Mouse (Mus musculus): Measurements from ENCODE around the gene Tmem11. TPM values are rescaled to one million over a fixed set of nuclear protein-coding genes. Genes with fewer than 3 reads are reported as not detected.

Gene Tmem11
- polyA plus RNA-seq, 1 experiment from 2014 or later: 33.3 TPM

- Histone ChIP-seq H3K9me3 (replicated peaks) (no peaks in the 10 kb centered on the region), H3K27ac (no peak overlapping the region), H3K4me2 (no peak overlapping the region), H3K27me3 (no peaks in the 10 kb centered on the region), H3K4me3 (replicated peaks) (no peak overlapping the region), H3K9ac (no peak overlapping the region), H3K36me3 (no peaks in the 10 kb centered on the region), H3K4me1 (replicated peaks) (peaks cover 24% of the 10 kb centered on the region)
- WGBS (ENCODE audit: insufficient replicate concordance): 57% methylated on average over 4 of the region's 4 CpGs
- ATAC-seq (ENCODE audit: low read depth) (no peak), DNase-seq (no peak)
Observed at GRCm38 (mm10) chr11:60827241-60827945, 51.7 kb downstream of the Tmem11 start.

- Histone ChIP-seq H3K4me2 (no peak overlapping the region), H3K36me3 (no peaks in the 10 kb centered on the region), H3K4me1 (replicated peaks) (peaks cover 17% of the 10 kb centered on the region), H3K4me3 (replicated peaks) (no peak overlapping the region), H3K9ac (no peak overlapping the region), H3K9me3 (replicated peaks) (no peaks in the 10 kb centered on the region), H3K27me3 (no peaks in the 10 kb centered on the region), H3K27ac (no peak overlapping the region)
- DNase-seq: no peak
- WGBS (ENCODE audit: insufficient replicate concordance): 31% methylated on average over 1 of the region's 1 CpGs
- ATAC-seq (ENCODE audit: low read depth): no peak
Observed at GRCm38 (mm10) chr11:60826700-60827099, 52.4 kb downstream of the Tmem11 start.

- H3K27me3 ChIP-seq: no peaks in the 10 kb centered on the region
- H3K9ac ChIP-seq: no peak overlapping the region
- H3K4me1 ChIP-seq (replicated peaks): peaks cover 7% of the 10 kb centered on the region
- H3K9me3 ChIP-seq (replicated peaks): no peaks in the 10 kb centered on the region
- peak overlapping the region; percentile 10 for H3K27ac ChIP-seq
- H3K4me3 ChIP-seq (replicated peaks): no peak overlapping the region
- DNase-seq (no peak), ATAC-seq (ENCODE audit: low read depth) (peak; percentile 74)
- no peaks in the 10 kb centered on the region for H3K36me3 ChIP-seq
- WGBS (ENCODE audit: insufficient replicate concordance): 73% methylated on average over 3 of the region's 3 CpGs
- H3K4me2 ChIP-seq: no peak overlapping the region
Observed at GRCm38 (mm10) chr11:60825191-60825590, 53.9 kb downstream of the Tmem11 start.

- Histone ChIP-seq H3K4me1 (replicated peaks) (peaks cover 2% of the 10 kb centered on the region; the same call in 1 of the 2 replicates), H3K4me2 (no peak overlapping the region), H3K27me3 (no peaks in the 10 kb centered on the region), H3K9me3 (replicated peaks) (no peaks in the 10 kb centered on the region), H3K4me3 (replicated peaks) (no peak overlapping the region), H3K36me3 (no peaks in the 10 kb centered on the region), H3K27ac (no peak overlapping the region), H3K9ac (no peak overlapping the region)
- WGBS (ENCODE audit: insufficient replicate concordance): 44% methylated on average over 2 of the region's 2 CpGs
- no peak for ATAC-seq (ENCODE audit: low read depth)
- DNase-seq: no peak
Observed at GRCm38 (mm10) chr11:60823771-60824170, 55.3 kb downstream of the Tmem11 start.

- no peak overlapping the region for H3K4me3 ChIP-seq (replicated peaks)
- no peak for ATAC-seq (ENCODE audit: low read depth)
- H3K4me2 ChIP-seq: no peak overlapping the region
- no peak overlapping the region for H3K9ac ChIP-seq
- H3K36me3 ChIP-seq: no peaks in the 10 kb centered on the region
- H3K9me3 ChIP-seq (replicated peaks): no peaks in the 10 kb centered on the region
- H3K4me1 ChIP-seq (replicated peaks): peaks cover 6% of the 10 kb centered on the region
- 49% methylated on average over 5 of the region's 5 CpGs for WGBS (ENCODE audit: insufficient replicate concordance)
- H3K27me3 ChIP-seq: no peaks in the 10 kb centered on the region
- DNase-seq: no peak
- H3K27ac ChIP-seq: no peak overlapping the region
Observed at GRCm38 (mm10) chr11:60816398-60816797, 62.7 kb downstream of the Tmem11 start.

Other genes with a start within 250 kb of the Tmem11 start
- 11.2 and 12.4 TPM in 2 replicates for gene Llgl1, start 179.5 kb downstream of the Tmem11 start, polyA plus RNA-seq (2015; fragmentation: Nextera tagmentation; extraction: Ambion mirVana)
- gene Flii, start 152.0 kb downstream of the Tmem11 start, polyA plus RNA-seq (2015; fragmentation: Nextera tagmentation; extraction: Ambion mirVana): 25.2 and 28.7 TPM in 2 replicates
- gene Mief2, start 150.9 kb downstream of the Tmem11 start, polyA plus RNA-seq (2015; fragmentation: Nextera tagmentation; extraction: Ambion mirVana): 3.0 and 3.6 TPM in 2 replicates
- gene Top3a, start 101.9 kb downstream of the Tmem11 start, polyA plus RNA-seq (2015; fragmentation: Nextera tagmentation; extraction: Ambion mirVana): 6.7 and 8.5 TPM in 2 replicates
- gene Smcr8, start 101.7 kb downstream of the Tmem11 start, polyA plus RNA-seq (2015; fragmentation: Nextera tagmentation; extraction: Ambion mirVana): 2.2 and 3.2 TPM in 2 replicates
- 50.1 and 54.2 TPM in 2 replicates for gene Shmt1, start 67.6 kb downstream of the Tmem11 start, polyA plus RNA-seq (2015; fragmentation: Nextera tagmentation; extraction: Ambion mirVana)
- gene Dhrs7b, start 48.6 kb downstream of the Tmem11 start, polyA plus RNA-seq (2015; fragmentation: Nextera tagmentation; extraction: Ambion mirVana): 25.5 and 28.9 TPM in 2 replicates
- 8.6 and 10.5 TPM in 2 replicates for gene Natd1, start 35.5 kb upstream of the Tmem11 start, polyA plus RNA-seq (2015; fragmentation: Nextera tagmentation; extraction: Ambion mirVana)
- 157 and 164 TPM in 2 replicates for gene Map2k3, start 52.8 kb upstream of the Tmem11 start, polyA plus RNA-seq (2015; fragmentation: Nextera tagmentation; extraction: Ambion mirVana)
- gene Kcnj12, start 143.3 kb upstream of the Tmem11 start, polyA plus RNA-seq (2015; fragmentation: Nextera tagmentation; extraction: Ambion mirVana): 0.10 TPM in 1 of 2 replicates, not detected in the other
- gene Tnfrsf13b, start 247.5 kb upstream of the Tmem11 start, polyA plus RNA-seq (2015; fragmentation: Nextera tagmentation; extraction: Ambion mirVana): 2.9 and 3.3 TPM in 2 replicates